Mouse (Mus musculus) embryonic fibroblast, embryonic 13.5 days (primary cell): Measurements from ENCODE around the gene Dbr1.

Source experiments
- CTCF ChIP-seq: IDR thresholded peaks from 2 replicates; pipeline ENCODE4 v1.5.1; 2011; ENCODE audit warnings: mild to moderate bottlenecking, control low read depth, low read length, moderate library complexity, borderline replicate concordance; ENCODE audit not compliant: insufficient read depth
- POLR2A ChIP-seq: IDR thresholded peaks from 2 replicates; pipeline ENCODE4 v1.6.1; 2011; ENCODE audit warnings: low read depth, mild to moderate bottlenecking, control low read depth, low read length, moderate library complexity

GRCm38 (mm10) chr9:99559557-99559904 lies 16.1 kb upstream of the Dbr1 start:
- TF ChIP-seq POLR2A (no peak), CTCF (no peak)
